Mouse (Mus musculus): ENCODE results near the gene Gm5796. TPM values are rescaled to one million over a fixed set of nuclear protein-coding genes. Genes with fewer than 3 reads are reported as not detected.

Gm5796 gene
- total RNA-seq (2023): not detected

GRCm38 (mm10) chr14:4023641-4024040, at the start of gene Gm5796:
Gene Gm5796, plus strand, starts transcription at chr14:4023941.

GRCm38 (mm10) chr14:3998094-3998493, 25.6 kb upstream of the Gm5796 start, which contains the start of gene Gm3099:
Gene Gm3099, plus strand, starts transcription at chr14:3998394.

GRCm38 (mm10) chr14:4083820-4084219, 60.1 kb downstream of the Gm5796 start, which contains the start of gene Gm3115:
Gene Gm3115, plus strand, starts transcription at chr14:4084120.

Other genes with a start within 250 kb of the Gm5796 start
- gene Gm3002, start 213.9 kb upstream of the Gm5796 start, total RNA-seq (2023): not detected
- gene Gm3033, start 177.7 kb upstream of the Gm5796 start, total RNA-seq (2023): not detected
- gene Gm2916, start 139.8 kb upstream of the Gm5796 start, total RNA-seq (2023): not detected
- gene Gm3029, start 92.2 kb upstream of the Gm5796 start, total RNA-seq (2023): not detected
- gene Gm3095, start 60.4 kb upstream of the Gm5796 start, total RNA-seq (2023): not detected
- gene Gm3099, start 25.5 kb upstream of the Gm5796 start, total RNA-seq (2023): not detected
- not detected for gene Gm3115, start 60.2 kb downstream of the Gm5796 start, total RNA-seq (2023)
- not detected for gene Gm8108, start 86.6 kb downstream of the Gm5796 start, total RNA-seq (2023)
- gene Gm3127, start 141.1 kb downstream of the Gm5796 start, total RNA-seq (2023): not detected
- not detected for gene Gm2974, start 158.6 kb downstream of the Gm5796 start, total RNA-seq (2023)
- gene Gm3138, start 225.7 kb downstream of the Gm5796 start, total RNA-seq (2023): not detected